In genomic region chr11:44262571-44262970, GRCm38 (mm10) we compare ENCODE assay signal across 19 mouse cellular contexts.
"Had no signal": no experiment of that assay in that cellular context is flagged by ENCODE, and none has a peak within 500 bp of the region (broad histone marks: within the 10 kb centered on the region; RNA-seq: fewer than 3 reads in every experiment).

No protein-coding gene starts in this region.

- H3K4me3 ChIP-seq: lung, embryonic 15.5 days; midbrain, embryonic 10.5 days; midbrain, embryonic 12.5 days; myocyte; neural tube, embryonic 13.5 days; neural tube, embryonic 15.5 days had no signal

- H3K27me3 ChIP-seq: lung, embryonic 15.5 days; midbrain, embryonic 12.5 days; neural tube, embryonic 13.5 days; neural tube, embryonic 15.5 days had no signal

- H3K27ac ChIP-seq: lung, embryonic 15.5 days; midbrain, embryonic 10.5 days; midbrain, embryonic 12.5 days; neural tube, embryonic 13.5 days; neural tube, embryonic 15.5 days had no signal

- H3K4me1 ChIP-seq: lung, embryonic 15.5 days; midbrain, embryonic 10.5 days; midbrain, embryonic 12.5 days; neural tube, embryonic 13.5 days; neural tube, embryonic 15.5 days had no signal

- ATAC-seq: midbrain, embryonic 16.5 days had no signal

- H3K4me2 ChIP-seq: lung, embryonic 15.5 days; midbrain, embryonic 12.5 days; neural tube, embryonic 13.5 days; neural tube, embryonic 15.5 days had no signal

- H3K36me3 ChIP-seq: lung, embryonic 15.5 days; midbrain, embryonic 10.5 days; midbrain, embryonic 12.5 days; neural tube, embryonic 13.5 days; neural tube, embryonic 15.5 days had no signal

- H3K9ac ChIP-seq: lung, embryonic 15.5 days; midbrain, embryonic 12.5 days; neural tube, embryonic 13.5 days; neural tube, embryonic 15.5 days had no signal

- DNase-seq: lung, adult 2 months; lung, postnatal 10 days; lung, postnatal 4 days; midbrain, embryonic 14.5 days; retina, postnatal 1 day; right cerebral cortex, adult 18-20 months; right cerebral cortex, postnatal 25 days; right cerebral cortex, postnatal 4 days; spleen, adult 18-20 months; thymus, adult 2 months; thymus, postnatal 25 days; thymus, postnatal 4 days had no signal

- H3K9me3 ChIP-seq: lung, embryonic 15.5 days; midbrain, embryonic 10.5 days; midbrain, embryonic 12.5 days; neural tube, embryonic 13.5 days; neural tube, embryonic 15.5 days had no signal
